Mouse (Mus musculus): ENCODE data around the gene Ppt1. TPM values are rescaled to one million over a fixed set of nuclear protein-coding genes. Genes with fewer than 3 reads are reported as not detected.

The Ppt1 gene
- polyA plus RNA-seq, 1 experiment from 2014 or later: 53.4 TPM

- H3K4me3 ChIP-seq: no peak overlapping the region
- H3K27ac ChIP-seq (replicated peaks): no peak overlapping the region
- H3K4me1 ChIP-seq: peaks cover 18% of the 10 kb centered on the region
- H3K9me3 ChIP-seq: peaks cover 5% of the 10 kb centered on the region; the same call in 1 of the 2 replicates
- no peak for DNase-seq (ENCODE audit: low spot score)
- WGBS: 69% methylated on average over 2 of the region's 2 CpGs
- no peaks in the 10 kb centered on the region for H3K27me3 ChIP-seq (replicated peaks; ENCODE audit: low read depth, poor library complexity, severe bottlenecking)
- peaks cover 18% of the 10 kb centered on the region for H3K36me3 ChIP-seq (replicated peaks)
These were observed 2.0 kb downstream of the Ppt1 start for GRCm38 (mm10) chr4:122837994-122838393.

GRCm38 (mm10) chr4:122838416-122838815, 2.4 kb downstream of the Ppt1 start:
- peaks cover 18% of the 10 kb centered on the region for H3K4me1 ChIP-seq
- H3K9me3 ChIP-seq: peaks cover 5% of the 10 kb centered on the region; the same call in 1 of the 2 replicates
- H3K27ac ChIP-seq (replicated peaks): no peak overlapping the region
- WGBS: 66% methylated on average over 1 of the region's 1 CpGs
- DNase-seq (ENCODE audit: low spot score): no peak
- H3K27me3 ChIP-seq (replicated peaks; ENCODE audit: low read depth, poor library complexity, severe bottlenecking): no peaks in the 10 kb centered on the region
- peaks cover 18% of the 10 kb centered on the region for H3K36me3 ChIP-seq (replicated peaks)
- no peak overlapping the region for H3K4me3 ChIP-seq

- DNase-seq (ENCODE audit: low spot score): no peak
- Histone ChIP-seq H3K4me3 (no peak overlapping the region), H3K27me3 (replicated peaks; ENCODE audit: low read depth, poor library complexity, severe bottlenecking) (no peaks in the 10 kb centered on the region), H3K4me1 (no peaks in the 10 kb centered on the region), H3K36me3 (replicated peaks) (peaks cover 90% of the 10 kb centered on the region), H3K27ac (replicated peaks) (no peak overlapping the region), H3K9me3 (no peaks in the 10 kb centered on the region)
- WGBS: 88% methylated on average over 13 of the region's 13 CpGs
These were observed 12.1 kb downstream of the Ppt1 start for GRCm38 (mm10) chr4:122848150-122848621.

- H3K36me3 ChIP-seq (replicated peaks): peaks cover 94% of the 10 kb centered on the region
- no peaks in the 10 kb centered on the region for H3K9me3 ChIP-seq
- DNase-seq (ENCODE audit: low spot score): no peak
- no peaks in the 10 kb centered on the region for H3K27me3 ChIP-seq (replicated peaks; ENCODE audit: low read depth, poor library complexity, severe bottlenecking)
- H3K4me1 ChIP-seq: no peaks in the 10 kb centered on the region
- no peak overlapping the region for H3K4me3 ChIP-seq
- no peak overlapping the region for H3K27ac ChIP-seq (replicated peaks)
These were observed 15.5 kb downstream of the Ppt1 start for GRCm38 (mm10) chr4:122851535-122851934.

GRCm38 (mm10) chr4:122853691-122854090, 17.6 kb downstream of the Ppt1 start:
- Histone ChIP-seq H3K27ac (replicated peaks) (no peak overlapping the region), H3K9me3 (no peaks in the 10 kb centered on the region), H3K4me3 (no peak overlapping the region), H3K4me1 (no peaks in the 10 kb centered on the region), H3K27me3 (replicated peaks; ENCODE audit: low read depth, poor library complexity, severe bottlenecking) (no peaks in the 10 kb centered on the region), H3K36me3 (replicated peaks) (peaks cover 94% of the 10 kb centered on the region)
- no peak for DNase-seq (ENCODE audit: low spot score)
- 81% methylated on average over 2 of the region's 2 CpGs for whole genome bisulfite sequencing

GRCm38 (mm10) chr4:122854770-122855169, 18.7 kb downstream of the Ppt1 start:
- no peaks in the 10 kb centered on the region for H3K4me1 ChIP-seq
- peaks cover 94% of the 10 kb centered on the region for H3K36me3 ChIP-seq (replicated peaks)
- 94% methylated on average over 4 of the region's 4 CpGs for WGBS
- H3K4me3 ChIP-seq: no peak overlapping the region
- no peaks in the 10 kb centered on the region for H3K9me3 ChIP-seq
- no peaks in the 10 kb centered on the region for H3K27me3 ChIP-seq (replicated peaks; ENCODE audit: low read depth, poor library complexity, severe bottlenecking)
- H3K27ac ChIP-seq (replicated peaks): no peak overlapping the region
- DNase-seq (ENCODE audit: low spot score): no peak

- H3K9me3 ChIP-seq: no peaks in the 10 kb centered on the region
- WGBS: 62% methylated on average over 2 of the region's 2 CpGs
- peaks cover 91% of the 10 kb centered on the region for H3K36me3 ChIP-seq (replicated peaks)
- no peaks in the 10 kb centered on the region for H3K27me3 ChIP-seq (replicated peaks; ENCODE audit: low read depth, poor library complexity, severe bottlenecking)
- no peak for DNase-seq (ENCODE audit: low spot score)
- H3K4me3 ChIP-seq: no peak overlapping the region
- no peaks in the 10 kb centered on the region for H3K4me1 ChIP-seq
- no peak overlapping the region for H3K27ac ChIP-seq (replicated peaks)
These were observed 21.9 kb downstream of the Ppt1 start for GRCm38 (mm10) chr4:122857909-122858308.

GRCm38 (mm10) chr4:122859096-122859674, 23.1 kb downstream of the Ppt1 start:
- H3K4me1 ChIP-seq: no peaks in the 10 kb centered on the region
- no peak for DNase-seq (ENCODE audit: low spot score)
- H3K9me3 ChIP-seq: no peaks in the 10 kb centered on the region
- no peaks in the 10 kb centered on the region for H3K27me3 ChIP-seq (replicated peaks; ENCODE audit: low read depth, poor library complexity, severe bottlenecking)
- no peak overlapping the region for H3K4me3 ChIP-seq
- H3K27ac ChIP-seq (replicated peaks): no peak overlapping the region
- WGBS: 77% methylated on average over 6 of the region's 6 CpGs
- H3K36me3 ChIP-seq (replicated peaks): peaks cover 91% of the 10 kb centered on the region

- Histone ChIP-seq H3K36me3 (replicated peaks) (peaks cover 90% of the 10 kb centered on the region), H3K9me3 (no peaks in the 10 kb centered on the region), H3K27me3 (replicated peaks; ENCODE audit: low read depth, poor library complexity, severe bottlenecking) (no peaks in the 10 kb centered on the region), H3K4me1 (no peaks in the 10 kb centered on the region), H3K4me3 (no peak overlapping the region), H3K27ac (replicated peaks) (no peak overlapping the region)
- WGBS: 95% methylated on average over 4 of the region's 4 CpGs
- no peak for DNase-seq (ENCODE audit: low spot score)
These were observed 25.8 kb downstream of the Ppt1 start for GRCm38 (mm10) chr4:122861836-122862235.

- no peak overlapping the region for H3K4me3 ChIP-seq
- no peaks in the 10 kb centered on the region for H3K9me3 ChIP-seq
- peaks cover 88% of the 10 kb centered on the region for H3K36me3 ChIP-seq (replicated peaks)
- 98% methylated on average over 1 of the region's 1 CpGs for WGBS
- H3K4me1 ChIP-seq: no peaks in the 10 kb centered on the region
- DNase-seq (ENCODE audit: low spot score): no peak
- H3K27ac ChIP-seq (replicated peaks): no peak overlapping the region
- no peaks in the 10 kb centered on the region for H3K27me3 ChIP-seq (replicated peaks; ENCODE audit: low read depth, poor library complexity, severe bottlenecking)
These were observed 32.0 kb downstream of the Ppt1 start for GRCm38 (mm10) chr4:122868041-122868440.

GRCm38 (mm10) chr4:122870027-122870426, 34.0 kb downstream of the Ppt1 start:
- DNase-seq (ENCODE audit: low spot score): no peak
- Histone ChIP-seq H3K36me3 (replicated peaks) (peaks cover 69% of the 10 kb centered on the region), H3K4me3 (no peak overlapping the region), H3K9me3 (no peaks in the 10 kb centered on the region), H3K27ac (replicated peaks) (no peak overlapping the region), H3K4me1 (no peaks in the 10 kb centered on the region), H3K27me3 (replicated peaks; ENCODE audit: low read depth, poor library complexity, severe bottlenecking) (no peaks in the 10 kb centered on the region)

- Histone ChIP-seq H3K9me3 (no peaks in the 10 kb centered on the region), H3K36me3 (replicated peaks) (peaks cover 61% of the 10 kb centered on the region), H3K27me3 (replicated peaks; ENCODE audit: low read depth, poor library complexity, severe bottlenecking) (no peaks in the 10 kb centered on the region), H3K4me3 (no peak overlapping the region), H3K4me1 (no peaks in the 10 kb centered on the region), H3K27ac (replicated peaks) (no peak overlapping the region)
- no peak for DNase-seq (ENCODE audit: low spot score)
- WGBS: 89% methylated on average over 5 of the region's 5 CpGs
These were observed 34.7 kb downstream of the Ppt1 start for GRCm38 (mm10) chr4:122870741-122871140.

GRCm38 (mm10) chr4:122871269-122871668, 35.2 kb downstream of the Ppt1 start:
- Histone ChIP-seq H3K36me3 (replicated peaks) (peaks cover 56% of the 10 kb centered on the region), H3K4me3 (no peak overlapping the region), H3K27me3 (replicated peaks; ENCODE audit: low read depth, poor library complexity, severe bottlenecking) (no peaks in the 10 kb centered on the region), H3K27ac (replicated peaks) (no peak overlapping the region), H3K4me1 (no peaks in the 10 kb centered on the region), H3K9me3 (no peaks in the 10 kb centered on the region)
- no peak for DNase-seq (ENCODE audit: low spot score)
- WGBS: 92% methylated on average over 11 of the region's 11 CpGs
